Mouse (Mus musculus): ENCODE measurements around the gene Rbak.
"Not testable (repeated sequence)": the region's sequence is repeated elsewhere in the genome, so short reads cannot be mapped to it uniquely, and the experiment has no call there.

Gene Rbak

DNA sequence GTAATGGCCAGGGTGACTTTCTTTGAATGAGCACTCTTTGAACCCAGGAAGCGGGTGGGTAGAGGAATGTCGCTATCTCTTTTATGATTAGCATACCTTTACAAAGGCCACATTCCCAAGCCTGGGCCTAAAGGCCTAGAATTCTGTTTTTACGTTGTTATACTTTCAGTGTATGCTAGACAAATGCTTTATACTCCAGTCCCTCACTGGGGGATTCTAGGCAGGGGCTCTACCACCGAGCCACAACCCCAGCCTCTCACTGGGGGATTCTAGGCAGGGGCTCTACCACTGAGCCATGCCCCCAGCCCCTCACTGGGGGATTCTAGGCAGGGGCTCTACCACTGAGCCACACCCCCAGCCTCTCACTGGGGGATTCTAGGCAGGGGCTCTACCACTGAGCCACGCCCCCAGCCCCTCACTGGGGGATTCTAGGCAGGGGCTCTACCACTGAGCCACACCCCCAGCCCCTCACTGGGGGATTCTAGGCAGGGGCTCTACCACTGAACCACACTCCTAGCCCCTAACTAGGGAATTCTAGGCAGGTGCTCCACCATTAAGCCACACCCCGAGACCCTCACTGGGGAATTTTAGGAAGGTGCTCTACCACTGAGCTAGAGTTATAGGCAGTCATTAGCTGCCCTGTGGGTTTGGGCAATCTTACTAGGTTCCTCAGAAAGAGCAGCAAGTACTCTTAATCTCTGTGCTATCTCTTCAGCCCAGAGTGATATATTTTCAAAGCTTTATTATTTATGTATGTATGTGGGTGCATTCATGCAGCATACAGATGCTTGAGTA, 46.2 kb downstream of the Rbak start:
- DNase-seq = not testable (repeated sequence)

DNA sequence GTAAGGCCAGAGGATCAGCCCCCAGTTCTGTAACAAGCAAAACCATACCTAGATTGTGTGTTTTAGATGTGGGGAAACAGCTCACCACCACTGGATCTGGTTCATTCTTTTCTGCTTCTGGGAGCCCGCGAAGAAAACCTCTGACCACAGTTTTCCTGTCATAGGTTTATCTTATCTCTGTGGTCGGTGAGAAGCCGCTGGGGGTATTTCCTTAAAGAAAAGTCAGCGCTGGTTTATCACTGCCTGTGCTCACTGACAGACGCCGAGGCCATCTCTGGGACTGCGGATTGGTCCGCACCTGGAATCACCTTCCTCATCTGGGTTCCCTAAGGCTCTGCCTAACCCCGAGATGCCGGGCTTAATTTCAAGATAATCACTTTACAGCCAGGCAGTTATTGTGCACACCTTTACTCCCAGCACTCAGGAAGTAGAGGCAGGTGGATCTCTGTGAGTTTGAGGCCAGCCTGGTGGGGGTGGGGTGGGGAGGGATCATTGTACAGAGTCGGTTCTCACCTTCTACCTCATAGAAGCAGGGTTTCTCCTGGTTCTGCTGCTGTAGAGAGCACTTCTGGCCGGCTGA, 47.5 kb downstream of the Rbak start:
- no peak for DNase-seq

DNA sequence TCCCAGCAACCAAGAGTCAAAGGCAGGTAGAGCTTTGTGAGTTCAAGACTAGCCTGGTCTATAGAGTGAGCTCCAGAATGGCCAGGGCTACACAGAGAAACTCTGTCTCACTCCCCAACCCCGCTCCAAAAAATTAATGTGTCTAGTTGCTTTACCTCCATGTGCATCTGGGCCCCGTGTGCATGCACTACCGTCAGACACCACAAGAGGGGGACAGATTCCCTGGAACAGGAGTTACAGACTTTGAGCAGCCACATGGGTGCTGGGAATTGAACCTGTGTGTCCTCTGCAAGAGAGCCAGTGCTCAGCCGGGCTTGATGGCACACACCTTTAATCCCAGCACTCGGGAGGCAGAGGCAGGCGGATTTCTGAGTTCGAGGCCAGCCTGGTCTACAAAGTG, 50.2 kb downstream of the Rbak start:
- DNase-seq = no peak

DNA sequence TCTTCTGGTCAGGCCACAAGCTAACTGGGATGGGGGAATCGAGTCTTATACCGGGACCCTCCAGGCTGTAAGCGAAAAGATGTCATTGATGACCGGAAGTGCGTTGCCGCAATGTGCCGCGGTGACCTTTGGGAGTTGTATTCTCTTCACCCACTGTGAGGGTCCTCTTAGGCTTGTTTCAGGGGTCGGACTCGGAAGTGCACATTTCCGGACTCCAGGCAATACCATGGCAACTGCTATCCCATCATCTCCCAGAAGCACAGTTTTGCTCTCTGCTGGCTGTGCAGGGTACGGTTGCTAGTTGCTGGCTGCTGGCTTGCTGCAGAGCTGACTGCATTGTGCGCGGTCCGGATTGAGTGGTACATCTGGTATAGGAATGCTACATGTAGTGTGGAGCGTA, 51.5 kb downstream of the Rbak start:
- no peak for DNase-seq

DNA sequence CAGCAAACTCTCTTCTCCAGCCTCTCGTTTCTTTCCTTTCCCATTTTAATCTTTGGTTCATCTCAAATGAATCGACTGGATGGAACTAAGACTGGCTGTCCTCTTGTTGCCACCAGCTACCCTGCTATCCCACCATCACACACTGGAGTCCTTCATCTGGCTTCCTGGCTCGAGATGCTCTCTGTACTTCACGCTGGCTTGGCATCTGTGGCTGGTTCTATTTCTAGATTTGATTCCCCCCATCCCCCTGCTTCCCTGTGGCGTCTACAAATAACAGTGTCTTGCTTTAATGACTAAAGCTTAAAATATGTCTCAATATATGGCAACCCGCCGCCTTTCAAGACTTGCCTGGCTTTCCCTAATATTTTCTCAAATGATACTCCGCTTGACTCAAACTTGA, 52.7 kb downstream of the Rbak start:
- no peak for DNase-seq

DNA sequence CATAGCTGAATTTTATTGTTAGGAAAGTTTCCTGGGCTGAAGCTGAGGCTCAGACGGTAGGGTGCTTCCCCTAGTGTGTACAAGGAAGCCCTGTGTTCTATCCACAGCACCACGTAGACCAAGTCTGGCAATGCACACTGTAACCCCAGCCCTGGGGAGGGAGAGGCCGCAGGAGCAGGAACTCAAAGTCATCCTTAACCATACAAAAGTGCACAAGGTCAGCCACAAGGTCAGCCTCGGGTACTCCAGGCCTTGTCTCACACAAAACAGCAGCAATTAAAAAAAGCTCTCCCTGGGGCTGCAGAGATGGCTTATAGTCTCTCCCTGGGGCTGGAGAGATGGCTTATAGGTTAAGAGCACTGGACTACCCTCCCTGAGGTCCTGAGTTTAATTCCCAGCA, 53.7 kb downstream of the Rbak start:
- no peak for DNase-seq

DNA sequence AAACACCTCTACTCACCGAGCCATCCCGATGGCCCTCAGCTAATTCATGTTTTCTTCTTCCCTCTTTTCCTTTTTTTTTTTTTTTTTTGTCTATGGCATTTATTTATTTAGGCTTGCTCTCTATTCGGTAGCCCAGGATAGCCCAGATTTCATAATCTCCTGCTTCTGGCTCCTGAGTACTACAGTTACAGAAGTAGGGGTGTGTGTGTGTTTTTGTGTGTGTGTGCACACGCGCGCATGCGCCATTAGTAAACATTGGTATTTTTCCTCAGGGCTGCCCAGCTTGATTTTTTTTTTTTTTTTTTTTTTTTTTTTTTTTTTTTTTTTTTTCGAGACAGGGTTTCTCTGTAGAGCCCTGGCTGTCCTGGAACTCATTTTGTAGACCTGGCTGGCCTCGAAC, 54.5 kb downstream of the Rbak start:
- no peak for DNase-seq

DNA sequence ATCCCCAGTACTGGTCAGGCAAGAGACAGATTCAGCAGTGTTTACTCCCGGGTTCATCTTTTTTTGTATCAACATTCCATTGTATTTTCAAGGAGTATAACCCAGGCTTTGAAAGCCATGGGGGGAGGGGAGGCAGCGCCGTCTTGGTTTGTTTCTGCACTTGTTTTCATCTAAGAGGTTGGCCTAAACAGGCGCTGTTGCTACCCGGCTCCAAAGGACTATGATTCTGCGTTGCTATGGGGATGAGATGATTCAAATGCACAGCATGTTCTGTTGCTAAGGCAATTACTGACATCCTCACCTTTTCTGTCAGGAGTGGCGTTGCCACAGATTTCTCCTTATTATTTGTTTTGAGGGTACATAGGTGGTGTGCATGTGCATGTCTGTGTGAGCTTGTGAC, 55.0 kb downstream of the Rbak start:
- no peak for DNase-seq

DNA sequence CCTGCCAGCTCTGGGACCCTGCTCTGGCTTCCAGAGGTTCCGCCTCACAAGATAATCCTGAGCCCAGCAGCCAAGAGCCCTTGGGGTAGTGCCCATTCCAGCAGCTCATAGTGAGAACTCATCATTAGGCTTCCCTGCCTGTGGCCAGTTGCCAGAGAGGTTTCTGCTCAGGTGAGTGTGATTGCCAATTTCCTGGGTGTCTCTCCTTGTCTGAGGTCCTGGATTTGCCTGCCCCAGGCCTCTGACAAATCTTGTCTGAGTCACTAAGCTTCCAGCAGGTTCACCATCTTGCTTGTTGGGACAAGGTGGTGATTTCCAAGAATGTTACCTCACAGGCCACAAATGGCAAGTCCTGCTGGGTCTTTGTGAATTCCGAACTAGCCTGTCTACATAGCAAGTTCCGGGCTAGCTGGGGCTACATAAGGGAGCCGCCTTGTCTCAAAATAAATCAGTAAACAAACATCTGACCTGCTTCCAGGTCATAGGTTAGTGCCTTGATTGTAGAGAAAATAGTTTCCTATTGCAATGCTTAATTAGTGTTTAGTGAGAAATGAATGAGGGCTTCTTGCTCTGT, 55.7 kb downstream of the Rbak start:
- no peak for DNase-seq

DNA sequence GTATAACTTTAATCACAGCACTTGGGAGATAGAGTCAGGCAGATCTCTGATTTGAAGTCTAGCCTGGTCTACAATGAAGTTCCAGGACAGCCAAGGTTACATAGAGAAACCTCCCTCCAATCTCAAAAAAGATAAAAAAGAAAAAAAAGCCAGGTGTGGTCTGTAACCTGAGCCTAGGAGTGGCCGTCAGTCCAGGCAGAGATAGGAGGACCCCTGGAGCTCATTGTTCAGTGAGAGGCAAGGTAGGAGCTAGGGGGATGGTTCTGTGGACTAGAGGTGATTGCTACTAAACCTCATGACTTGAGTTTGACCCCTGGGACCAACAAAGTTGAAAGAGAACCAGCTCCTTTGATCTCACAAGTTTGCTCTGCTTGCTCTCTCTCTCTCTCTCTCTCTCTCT, 57.9 kb downstream of the Rbak start:
- no peak for DNase-seq

Data from embryo, embryonic 11 days (tissue).